Mouse (Mus musculus) lung, adult 2 months (tissue): Measurements from ENCODE around the gene Ddx58. TPM values are rescaled to one million over a fixed set of nuclear protein-coding genes. Genes with fewer than 3 reads are reported as not detected.

Experiments used
- DNase-seq: peaks from one replicate; pipeline ENCODE4 v3.0.0; 2022
- H3K4me1 ChIP-seq: fragments of 200-500 bp; 2 replicates; pipeline ENCODE4 v1.6.1; 2011; ENCODE audit warnings: low read length; ENCODE audit not compliant: control insufficient read depth, insufficient read depth
- H3K4me3 ChIP-seq: fragments of 200-500 bp; replicated peaks from 2 replicates; pipeline ENCODE3; 2011; ENCODE audit warnings: low read depth, mild to moderate bottlenecking, control low read depth, low read length; ENCODE audit errors: extremely low read depth
- CTCF ChIP-seq: fragments of 200-500 bp; IDR thresholded peaks from 2 replicates; pipeline ENCODE4 v1.5.1; 2011; ENCODE audit warnings: mild to moderate bottlenecking, low read length, control low read depth; ENCODE audit not compliant: insufficient read depth
- POLR2A ChIP-seq: fragments of 200-500 bp; IDR thresholded peaks from 2 replicates; pipeline ENCODE4 v1.6.1; 2011; ENCODE audit warnings: low read depth, mild to moderate bottlenecking, control low read depth, low read length, borderline replicate concordance; ENCODE audit errors: extremely low read depth
- WGBS: fragments of 180-500 bp; shearing (Covaris S2); methylation state at CpG from one replicate; pipeline ENCODE4 v1.1.7; 2018; 5-methylcytosine and 5-hydroxymethylcytosine counted together
- polyA plus RNA-seq: library from polyadenylated mRNA; depleted of rRNA; stranded (reverse); fragments of >200 nt; gene quantifications from 2 replicates; pipeline ENCODE4 v1.2.3, GENCODE M21; 2012

The Ddx58 gene
- polyA plus RNA-seq, 1 experiment, result 21.8 TPM

DNA sequence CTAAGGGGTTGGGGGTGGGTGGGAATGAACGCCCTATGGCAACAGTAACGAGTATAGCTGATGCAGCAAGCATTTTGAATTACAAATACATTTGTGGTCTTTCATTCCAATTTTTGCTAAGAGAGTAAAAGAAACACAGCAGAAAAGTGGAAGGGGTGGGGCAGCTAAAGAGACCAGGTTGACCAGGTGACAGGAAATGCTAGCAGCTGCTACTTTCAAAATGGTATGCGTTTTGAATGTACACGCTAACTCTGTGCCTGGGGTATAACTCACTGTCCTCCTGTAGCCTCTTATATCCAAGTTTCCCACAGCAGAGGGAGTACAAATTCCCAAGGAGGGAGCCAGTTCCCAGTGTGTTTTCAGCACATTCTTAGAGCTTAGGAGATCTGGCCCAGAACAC, 2.8 kb downstream of the Ddx58 start:
- WGBS, result 71% methylated on average over 4 of the region's 4 CpGs
- H3K4me1 ChIP-seq, result peaks cover 6% of the 10 kb centered on the region
- DNase-seq, result no peak
- TF ChIP-seq POLR2A (no peak), CTCF (no peak)
- no peak overlapping the region for H3K4me3 ChIP-seq

DNA sequence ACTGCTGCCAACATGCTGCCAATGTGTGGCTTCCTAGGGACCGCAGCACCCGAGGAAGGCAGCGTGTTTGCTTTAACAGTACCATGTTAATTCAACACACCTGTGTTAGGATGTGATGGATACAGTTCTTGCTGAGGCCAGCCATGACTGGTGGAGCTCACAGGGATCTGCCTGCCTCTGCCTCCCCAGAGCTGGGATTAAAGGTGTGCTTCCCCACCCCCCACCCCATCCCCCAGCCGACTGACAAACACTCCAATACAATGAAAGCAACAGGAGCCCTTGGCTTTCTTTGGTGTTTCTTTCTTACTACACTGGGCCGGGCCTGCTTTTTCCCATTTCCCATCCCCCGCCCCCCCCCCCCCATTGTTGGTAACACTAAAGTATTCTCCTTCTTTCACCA, 5.4 kb downstream of the Ddx58 start:
- 78% methylated on average over 6 of the region's 6 CpGs for WGBS
- no peak for TF ChIP-seq POLR2A
- TF ChIP-seq CTCF, result no peak
- DNase-seq, result no peak
- H3K4me1 ChIP-seq, result peaks cover 2% of the 10 kb centered on the region; the same call in 1 of the 2 replicates
- H3K4me3 ChIP-seq, result no peak overlapping the region

DNA sequence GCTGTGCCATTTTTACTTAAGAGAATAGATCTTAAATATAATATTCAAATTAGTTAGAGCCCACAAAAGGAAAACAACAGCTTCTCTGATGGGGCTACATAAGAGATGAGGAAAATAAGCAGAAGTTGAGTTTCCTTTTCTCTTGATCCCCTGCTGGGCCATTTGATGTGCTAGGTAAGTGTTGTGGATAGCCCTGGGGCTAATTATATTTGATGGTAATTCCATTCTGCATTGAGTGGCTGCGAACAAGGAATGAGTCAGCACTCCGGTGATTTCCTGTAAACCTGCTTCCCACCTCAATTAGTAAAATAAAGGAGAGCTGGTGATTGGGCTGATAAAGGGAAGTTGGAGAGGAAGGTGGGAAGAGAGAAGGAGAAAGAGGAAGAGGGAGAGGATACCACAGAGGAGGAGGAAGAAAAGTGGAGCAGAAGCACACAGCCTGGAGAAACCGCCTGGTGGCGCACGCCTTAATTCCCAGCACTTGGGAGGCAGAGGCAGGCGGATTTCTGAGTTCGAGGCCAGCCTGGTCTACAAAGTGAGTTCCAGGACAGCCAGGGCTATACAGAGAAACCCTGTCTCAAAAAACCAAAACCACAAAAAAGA, 6.5 kb downstream of the Ddx58 start:
- Histone ChIP-seq H3K4me3 (no peak overlapping the region), H3K4me1 (peaks cover 2% of the 10 kb centered on the region; the same call in 1 of the 2 replicates)
- 90% methylated on average over 7 of the region's 7 CpGs for WGBS
- TF ChIP-seq CTCF (no peak), POLR2A (no peak)
- DNase-seq, result no peak

DNA sequence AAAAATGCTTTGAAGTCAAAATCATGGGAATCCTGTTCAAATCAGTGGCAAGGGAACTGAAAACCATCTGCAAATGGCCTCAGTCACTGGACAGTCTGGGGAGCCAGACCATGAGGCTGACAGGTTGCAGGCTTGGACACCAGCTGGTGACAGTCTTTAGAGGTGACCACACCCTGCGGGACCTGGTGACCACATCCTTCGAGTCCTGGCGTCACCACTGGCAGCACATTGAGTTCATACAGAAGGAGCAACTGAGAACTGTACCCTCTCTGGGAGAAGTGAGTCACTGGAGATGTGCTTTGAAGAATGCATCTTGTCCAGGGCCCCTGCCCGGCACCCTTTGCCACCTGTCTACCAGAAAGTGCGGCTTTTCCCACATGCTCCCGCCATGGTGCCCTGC, 9.9 kb downstream of the Ddx58 start:
- TF ChIP-seq POLR2A (no peak), CTCF (no peak)

DNA sequence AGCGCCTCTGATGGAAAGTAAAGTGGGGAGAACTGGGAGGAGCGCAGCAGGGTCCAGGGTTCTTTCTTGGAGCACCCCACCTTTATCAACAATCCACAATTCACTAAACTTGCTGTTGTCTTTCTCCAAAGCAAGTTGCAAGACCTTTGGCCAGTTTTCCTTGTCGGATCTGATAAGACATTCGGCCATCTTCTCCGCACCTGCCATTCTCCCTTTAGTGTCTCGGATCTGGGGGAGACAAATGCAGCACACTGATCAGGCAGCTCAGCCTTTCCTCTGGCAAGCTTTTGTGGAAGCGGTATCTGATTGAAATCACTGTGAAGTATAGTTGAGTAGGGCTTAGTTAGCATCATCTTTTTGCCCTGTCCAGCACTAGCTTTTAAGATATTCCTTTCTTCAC, 11.7 kb downstream of the Ddx58 start:
- TF ChIP-seq CTCF, result no peak
- Histone ChIP-seq H3K4me1 (no peaks in the 10 kb centered on the region), H3K4me3 (no peak overlapping the region)
- WGBS, result 90% methylated on average over 7 of the region's 7 CpGs
- no peak for DNase-seq

More for the DNA sequence above, 9.9 kb downstream of the Ddx58 start:
- WGBS, result 91% methylated on average over 6 of the region's 6 CpGs
- H3K4me3 ChIP-seq, result no peak overlapping the region
- DNase-seq, result no peak
- H3K4me1 ChIP-seq, result no peaks in the 10 kb centered on the region

DNA sequence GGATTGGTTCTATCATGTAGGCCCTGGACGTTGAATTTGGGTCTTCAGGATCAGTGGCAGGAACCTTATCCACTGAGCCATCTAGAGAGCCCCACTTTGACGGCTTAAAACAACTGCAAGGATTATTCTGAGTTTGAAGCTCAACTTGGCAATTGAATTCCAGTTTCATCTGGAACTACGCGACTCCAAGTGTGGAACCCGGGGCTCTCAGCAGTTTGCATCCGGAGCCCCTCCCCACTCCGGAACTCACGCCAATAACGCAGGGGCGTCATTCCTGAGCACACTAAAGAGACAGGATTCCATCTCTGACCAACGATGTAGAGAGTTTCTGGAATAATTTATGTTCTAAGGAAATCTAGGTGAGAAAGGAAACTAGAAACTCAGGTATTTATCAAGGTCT, 12.5 kb downstream of the Ddx58 start:
- DNase-seq, result no peak
- Histone ChIP-seq H3K4me1 (no peaks in the 10 kb centered on the region), H3K4me3 (no peak overlapping the region)
- TF ChIP-seq CTCF (no peak), POLR2A (no peak)
- WGBS, result 70% methylated on average over 11 of the region's 11 CpGs

DNA sequence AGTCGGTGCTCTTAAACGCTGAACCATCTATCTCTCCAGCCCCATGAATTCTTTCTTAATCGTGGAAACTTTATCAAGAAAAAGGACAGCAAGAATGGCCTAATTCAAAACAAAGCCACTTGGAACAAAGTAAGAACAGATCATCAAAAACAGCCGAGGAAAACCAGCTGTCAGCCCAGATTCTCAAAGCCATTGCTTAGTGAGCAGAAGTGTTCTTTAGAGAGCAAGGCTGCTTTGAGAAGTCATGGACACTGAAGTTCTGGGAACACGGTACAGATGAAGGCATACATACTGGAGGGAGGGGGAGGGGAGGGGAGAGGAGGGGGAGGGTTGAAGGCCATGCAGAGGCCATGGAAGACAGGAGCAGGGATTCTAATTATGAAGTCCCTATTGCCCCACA, 13.5 kb downstream of the Ddx58 start:
- H3K4me1 ChIP-seq, result no peaks in the 10 kb centered on the region
- no peak for DNase-seq
- no peak overlapping the region for H3K4me3 ChIP-seq
- TF ChIP-seq CTCF, result no peak
- no peak for TF ChIP-seq POLR2A
- WGBS, result 57% methylated on average over 5 of the region's 5 CpGs

DNA sequence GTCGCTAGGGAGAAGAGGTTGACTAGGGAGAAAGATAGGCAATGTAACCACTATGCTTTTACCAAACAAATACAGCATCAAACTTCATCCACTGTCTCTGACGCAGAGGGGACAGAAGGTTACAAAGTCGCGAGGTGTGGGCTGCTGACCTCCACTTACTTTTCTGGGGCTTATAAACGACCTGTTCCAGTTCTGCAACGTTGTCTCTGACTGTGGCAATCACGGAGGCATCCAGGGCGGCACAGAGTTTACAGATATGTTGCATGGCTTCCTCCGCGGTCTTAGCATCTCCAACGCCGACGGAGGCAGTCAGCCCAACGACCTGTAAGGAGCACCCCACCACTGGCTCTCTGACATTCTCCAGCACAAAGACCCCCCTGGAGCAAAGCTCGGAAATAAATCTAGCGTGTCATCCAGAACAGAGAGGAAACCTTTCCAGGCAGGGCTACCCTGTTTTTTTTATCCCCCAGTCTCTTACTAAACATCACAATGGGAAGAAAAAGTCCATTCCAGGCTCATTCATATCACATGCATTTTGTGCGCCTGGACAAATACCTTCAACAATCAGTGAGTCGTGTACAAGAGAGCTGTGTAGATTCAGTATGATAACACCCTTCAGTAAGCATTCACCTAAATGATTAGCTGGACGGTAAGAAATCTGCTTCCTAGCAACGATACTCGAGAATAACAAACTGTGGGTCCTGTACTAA, 17.6 kb downstream of the Ddx58 start:
- 67% methylated on average over 21 of the region's 21 CpGs for WGBS
- DNase-seq, result no peak
- Histone ChIP-seq H3K4me3 (no peak overlapping the region), H3K4me1 (no peaks in the 10 kb centered on the region)
- no peak for TF ChIP-seq CTCF
- TF ChIP-seq POLR2A, result no peak

DNA sequence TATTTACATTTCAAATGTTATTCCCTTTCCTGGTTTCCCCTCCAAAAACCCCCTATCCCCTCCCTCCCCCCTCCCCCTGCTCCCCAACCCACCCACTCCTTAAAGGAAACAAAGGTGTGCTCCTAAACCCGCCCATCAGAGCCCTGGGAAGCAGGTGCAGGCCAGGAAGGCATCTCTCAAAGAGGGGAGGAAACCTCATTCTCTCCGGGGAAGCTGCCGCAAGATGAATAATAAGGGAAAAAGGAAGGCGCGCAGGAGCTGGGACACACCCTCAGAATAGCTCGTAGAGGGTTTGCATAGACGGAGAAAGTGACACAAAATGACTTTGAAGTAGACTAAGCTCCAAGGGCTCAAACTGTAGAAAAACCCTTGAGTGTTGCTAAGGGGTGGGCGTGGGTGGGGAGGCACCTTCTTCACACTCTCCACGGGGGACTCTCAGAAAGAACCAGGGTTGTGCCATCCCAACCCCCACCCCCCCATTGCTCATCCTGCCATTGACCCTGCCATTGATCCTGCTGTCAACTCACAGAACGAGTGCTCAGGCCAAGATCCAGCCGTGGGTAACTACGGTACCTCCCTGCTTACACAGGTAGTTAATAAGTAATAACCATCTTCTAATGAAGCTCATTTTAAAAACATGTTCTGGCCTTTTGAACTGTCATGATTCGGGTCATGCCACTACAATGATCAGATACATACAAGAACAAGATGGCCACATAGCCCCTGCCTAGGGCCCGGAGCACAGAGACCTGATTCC, 18.4 kb downstream of the Ddx58 start:
- no peak overlapping the region for H3K4me3 ChIP-seq
- WGBS, result 49% methylated on average over 14 of the region's 14 CpGs
- no peak for TF ChIP-seq POLR2A
- no peak for TF ChIP-seq CTCF
- DNase-seq, result no peak
- no peaks in the 10 kb centered on the region for H3K4me1 ChIP-seq

DNA sequence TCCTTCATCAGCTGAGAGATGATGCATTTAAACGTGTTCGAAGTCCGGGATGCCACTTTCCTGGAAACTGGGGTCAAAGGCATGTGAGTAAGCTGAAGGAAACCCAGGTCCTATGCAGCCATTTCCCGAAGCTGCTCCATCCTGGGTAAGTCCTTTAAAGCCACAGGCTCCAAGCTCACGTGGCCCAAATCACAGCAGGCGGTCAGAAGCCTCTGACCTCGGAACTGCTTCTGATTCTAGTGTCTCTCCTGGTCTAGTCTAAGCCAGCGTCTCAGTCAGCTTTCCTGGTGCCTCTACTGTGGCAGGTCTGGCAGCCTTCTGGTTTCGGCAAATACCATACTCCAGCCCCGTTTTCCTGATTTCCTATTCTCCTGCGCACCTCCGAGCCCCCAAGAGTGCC, 19.2 kb downstream of the Ddx58 start:
- no peak overlapping the region for H3K4me3 ChIP-seq
- 50% methylated on average over 12 of the region's 12 CpGs for WGBS
- DNase-seq, result no peak
- TF ChIP-seq POLR2A (no peak), CTCF (no peak)
- H3K4me1 ChIP-seq, result no peaks in the 10 kb centered on the region
